Mouse (Mus musculus) lung, postnatal 0 days (tissue): ENCODE results near the gene Comt. TPM values are rescaled to one million over a fixed set of nuclear protein-coding genes. Genes with fewer than 3 reads are reported as not detected.

ENCODE experiments used
- ATAC-seq: fragments of 200-750 bp; cut with Nextera tagmentation; 2 replicates; pipeline ENCODE4 v1.8.0; 2017; ENCODE audit warnings: moderate library complexity
- DNase-seq: peaks from one replicate; pipeline ENCODE4 v3.0.0-alpha.2; 2016; ENCODE audit warnings: low spot score
- H3K27ac ChIP-seq: fragments of 300-500 bp; sonication (generic); 2 replicates; pipeline ENCODE4 v1.5.1; 2014; ENCODE audit warnings: antibody characterized with exemption, mild to moderate bottlenecking, low read length, mixed read lengths
- H3K27me3 ChIP-seq: fragments of 300-500 bp; sonication (generic); replicated peaks from 2 replicates; pipeline ENCODE4 v1.6.1; 2014; ENCODE audit warnings: low read length, mixed read lengths; ENCODE audit not compliant: insufficient read depth
- H3K36me3 ChIP-seq: fragments of 300-500 bp; sonication (generic); 2 replicates; pipeline ENCODE4 v1.6.1; 2014; ENCODE audit warnings: low read length, mixed read lengths; ENCODE audit not compliant: insufficient read depth
- H3K4me1 ChIP-seq: fragments of 300-500 bp; sonication (generic); 2 replicates; pipeline ENCODE4 v1.6.1; 2014; ENCODE audit warnings: antibody characterized with exemption, low read depth, low read length, mixed read lengths; ENCODE audit not compliant: insufficient read depth
- H3K4me2 ChIP-seq: fragments of 300-500 bp; sonication (generic); replicated peaks from 2 replicates; pipeline ENCODE4 v1.6.1; 2014; ENCODE audit warnings: low read depth, mild to moderate bottlenecking, low read length, moderate library complexity, mixed read lengths
- H3K4me3 ChIP-seq: fragments of 300-500 bp; sonication (generic); 2 replicates; pipeline ENCODE4 v1.5.1; 2014; ENCODE audit warnings: low read depth, low read length
- H3K9ac ChIP-seq: fragments of 300-500 bp; sonication (generic); replicated peaks from 2 replicates; pipeline ENCODE4 v1.6.1; 2014; ENCODE audit warnings: low read depth, mild to moderate bottlenecking
- H3K9me3 ChIP-seq: fragments of 300-500 bp; sonication (generic); 2 replicates; pipeline ENCODE4 v1.6.1; 2016; ENCODE audit warnings: low read length, mixed read lengths
- CTCF ChIP-seq: IDR thresholded peaks from 2 replicates; pipeline ENCODE4 v1.5.1; 2016; ENCODE audit warnings: antibody characterized with exemption, mild to moderate bottlenecking
- EP300 ChIP-seq: IDR thresholded peaks from 2 replicates; pipeline ENCODE4 v1.6.1; 2016; ENCODE audit warnings: antibody characterized with exemption, mild to moderate bottlenecking, control low read depth
- WGBS: fragments of 180-500 bp; shearing (Covaris S2); extraction: QIAGEN DNeasy Blood & Tissue Kit; methylation state at CpG from one replicate; pipeline ENCODE4 v1.1.7; 2014; 5-methylcytosine and 5-hydroxymethylcytosine counted together
- polyA plus RNA-seq: library from polyadenylated mRNA; unstranded; fragments of >200 nt; fragmentation: Nextera tagmentation; extraction: Ambion mirVana; gene quantifications from 2 replicates; pipeline ENCODE4 v1.2.1, GENCODE M21; 2015

Comt gene
- polyA plus RNA-seq, 1 experiment from 2014 or later = 109 TPM

DNA sequence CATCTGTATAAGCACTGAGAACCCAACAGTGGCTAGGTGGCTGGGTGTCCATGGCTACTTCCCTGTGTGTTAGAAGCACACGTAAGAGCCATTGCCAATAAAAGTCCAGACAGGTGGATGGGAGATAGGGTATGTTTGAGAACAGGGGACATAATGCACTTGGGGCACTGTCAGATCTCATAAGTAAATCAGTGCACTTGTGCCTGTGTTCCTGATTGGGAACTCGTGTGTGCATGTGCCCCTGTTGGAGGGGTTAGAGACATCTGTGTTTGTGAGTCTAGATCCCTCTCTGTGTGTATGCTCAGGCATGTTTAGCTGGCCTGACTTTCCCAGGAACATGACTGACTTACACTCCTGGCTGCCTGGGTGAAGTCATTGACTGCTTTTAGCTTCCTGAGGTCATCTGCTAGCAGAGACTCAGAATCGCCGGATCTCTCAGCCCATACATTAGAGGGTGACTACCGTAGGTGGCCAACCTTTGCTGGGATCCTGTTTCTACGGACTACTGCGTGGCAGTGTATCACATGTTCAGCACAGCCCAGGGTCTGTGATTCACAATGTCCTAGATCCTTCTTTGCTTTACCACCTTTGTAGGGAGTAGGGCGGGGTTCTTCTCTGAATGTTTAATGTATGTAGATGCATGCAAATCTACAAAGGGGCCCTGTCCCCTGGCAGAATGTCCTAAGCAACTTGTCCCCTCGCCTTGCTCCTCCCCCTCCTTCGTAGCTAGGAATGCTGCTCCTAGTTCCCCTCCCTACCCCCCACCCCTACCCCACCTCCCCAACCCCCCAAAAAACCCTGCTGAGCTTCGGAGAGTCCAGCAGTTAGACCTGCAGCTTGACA is 31.7 kb downstream of the Comt start:
- no peak overlapping the region for H3K4me3 ChIP-seq
- DNase-seq (peak; percentile 59), ATAC-seq (peak; percentile 15)
- H3K9ac ChIP-seq = no peak overlapping the region
- no peak for TF ChIP-seq EP300
- no peak for TF ChIP-seq CTCF
- H3K27me3 ChIP-seq = no peaks in the 10 kb centered on the region
- 23% methylated on average over 11 of the region's 11 CpGs for WGBS
- no peaks in the 10 kb centered on the region for H3K36me3 ChIP-seq
- peak overlapping the region; percentile 57; the same call in 1 of the 2 replicates for H3K27ac ChIP-seq
- no peaks in the 10 kb centered on the region for H3K9me3 ChIP-seq
- H3K4me2 ChIP-seq = no peak overlapping the region
- peaks cover 24% of the 10 kb centered on the region for H3K4me1 ChIP-seq

- Histone ChIP-seq H3K9me3 (no peaks in the 10 kb centered on the region), H3K4me3 (no peak overlapping the region), H3K4me2 (peak overlapping the region; percentile 100; the same call in 1 of the 2 replicates), H3K27me3 (no peaks in the 10 kb centered on the region), H3K9ac (no peak overlapping the region), H3K27ac (no peak overlapping the region), H3K36me3 (no peaks in the 10 kb centered on the region), H3K4me1 (peaks cover 25% of the 10 kb centered on the region)
- no peak for ATAC-seq
- 74% methylated on average over 3 of the region's 3 CpGs for WGBS
- no peak for DNase-seq
- no peak for TF ChIP-seq EP300
- TF ChIP-seq CTCF = no peak
Measured at GRCm38 (mm10) chr16:18394056-18394455, 32.6 kb downstream of the Comt start.

GRCm38 (mm10) chr16:18393595-18393994 is 33.1 kb downstream of the Comt start:
- WGBS = 55% methylated on average over 5 of the region's 5 CpGs
- no peak overlapping the region for H3K27ac ChIP-seq
- peak overlapping the region; percentile 65; the same call in 1 of the 2 replicates for H3K4me3 ChIP-seq

GRCm38 (mm10) chr16:18392469-18393426 is 33.9 kb downstream of the Comt start:
- TF ChIP-seq CTCF (peak; percentile 73), EP300 (no peak)
- Histone ChIP-seq H3K4me2 (peak overlapping the region; percentile 100), H3K4me3 (peak overlapping the region; percentile 65), H3K9me3 (no peaks in the 10 kb centered on the region), H3K27ac (peak overlapping the region; percentile 69), H3K4me1 (peaks cover 32% of the 10 kb centered on the region), H3K9ac (peak overlapping the region; percentile 64), H3K27me3 (no peaks in the 10 kb centered on the region), H3K36me3 (no peaks in the 10 kb centered on the region)
- DNase-seq (peak; percentile 93), ATAC-seq (peak; percentile 88)
- under 1% methylated on average over 55 of the region's 63 CpGs for WGBS

More at GRCm38 (mm10) chr16:18393595-18393994, 33.1 kb downstream of the Comt start:
- H3K4me2 ChIP-seq = peak overlapping the region; percentile 100
- no peaks in the 10 kb centered on the region for H3K27me3 ChIP-seq
- no peak for DNase-seq
- no peak for ATAC-seq
- TF ChIP-seq CTCF (no peak), EP300 (no peak)
- H3K9me3 ChIP-seq = no peaks in the 10 kb centered on the region
- H3K9ac ChIP-seq = 0 out of 2 replicates have a peak overlapping the region, but pooled peaks have one; percentile 64
- no peaks in the 10 kb centered on the region for H3K36me3 ChIP-seq
- H3K4me1 ChIP-seq = peaks cover 30% of the 10 kb centered on the region

- no peak overlapping the region for H3K4me2 ChIP-seq
- 90% methylated on average over 3 of the region's 3 CpGs for WGBS
- H3K4me1 ChIP-seq = peaks cover 32% of the 10 kb centered on the region
- H3K9ac ChIP-seq = no peak overlapping the region
- no peaks in the 10 kb centered on the region for H3K9me3 ChIP-seq
- ATAC-seq (no peak), DNase-seq (no peak)
- TF ChIP-seq EP300 (no peak), CTCF (no peak)
- H3K36me3 ChIP-seq = no peaks in the 10 kb centered on the region
- no peak overlapping the region for H3K27ac ChIP-seq
- no peaks in the 10 kb centered on the region for H3K27me3 ChIP-seq
- no peak overlapping the region for H3K4me3 ChIP-seq
Measured at GRCm38 (mm10) chr16:18391728-18392127, 34.9 kb downstream of the Comt start.

DNA sequence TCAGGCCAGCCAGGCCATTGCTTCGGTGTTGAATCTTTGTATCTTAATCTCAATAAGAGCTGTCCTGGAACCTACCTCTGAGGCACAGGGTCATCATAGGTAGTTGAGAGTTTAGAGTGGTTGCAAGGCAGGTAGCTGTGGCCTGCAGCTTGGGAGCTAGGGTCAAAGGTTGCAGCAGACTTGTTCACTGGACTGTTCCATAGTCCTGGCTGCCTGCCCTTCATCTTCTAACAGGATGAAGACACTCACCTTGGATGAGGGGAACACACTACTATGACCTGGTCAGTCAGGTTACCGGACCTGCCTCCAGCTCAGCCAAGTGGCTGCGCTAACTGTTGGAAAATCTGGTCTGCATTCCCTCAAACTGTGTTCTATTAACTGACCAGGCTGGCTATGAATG is 35.5 kb downstream of the Comt start:
- Histone ChIP-seq H3K27me3 (no peaks in the 10 kb centered on the region), H3K4me1 (peaks cover 27% of the 10 kb centered on the region)
- 92% methylated on average over 3 of the region's 3 CpGs for WGBS

More for the DNA sequence above, 35.5 kb downstream of the Comt start:
- H3K9me3 ChIP-seq = no peaks in the 10 kb centered on the region
- no peak for TF ChIP-seq CTCF
- H3K4me3 ChIP-seq = no peak overlapping the region
- H3K36me3 ChIP-seq = no peaks in the 10 kb centered on the region
- ATAC-seq (no peak), DNase-seq (no peak)
- H3K4me2 ChIP-seq = no peak overlapping the region
- no peak overlapping the region for H3K9ac ChIP-seq
- no peak overlapping the region for H3K27ac ChIP-seq
